Mouse (Mus musculus) lung, postnatal 0 days (tissue): ENCODE results near the gene Dkk3.

Experiments
- CTCF ChIP-seq: IDR thresholded peaks from 2 replicates; pipeline ENCODE4 v1.5.1; 2016; ENCODE audit warnings: antibody characterized with exemption, mild to moderate bottlenecking
- EP300 ChIP-seq: IDR thresholded peaks from 2 replicates; pipeline ENCODE4 v1.6.1; 2016; ENCODE audit warnings: antibody characterized with exemption, mild to moderate bottlenecking, control low read depth

DNA sequence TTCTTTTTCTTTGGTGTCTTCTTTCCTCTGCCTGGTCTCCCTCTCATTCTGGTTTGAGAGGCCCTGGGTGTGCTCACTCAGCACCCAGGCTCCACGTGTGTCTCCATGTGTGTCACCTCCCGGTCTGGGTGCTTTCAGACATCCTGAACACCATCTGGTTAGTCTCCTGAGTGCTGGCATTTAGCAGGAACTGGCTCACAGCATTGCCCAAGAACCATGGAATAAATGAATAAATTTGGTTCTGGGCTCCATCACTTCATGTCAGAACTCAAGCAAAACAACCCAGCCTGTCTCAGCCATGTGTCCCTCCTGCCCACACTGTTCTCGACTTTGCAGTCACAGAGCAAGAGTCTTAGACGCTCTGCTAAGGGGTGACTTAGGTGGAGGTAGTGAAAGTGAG is 13.8 kb upstream of the Dkk3 start:
- TF ChIP-seq CTCF (no peak), EP300 (no peak)
